Mouse (Mus musculus): ENCODE data around the gene H2-Oa. TPM values are rescaled to one million over a fixed set of nuclear protein-coding genes. Genes with fewer than 3 reads are reported as not detected.

Gene H2-Oa
- polyA plus RNA-seq (2016; fragmentation: Nextera tagmentation; extraction: Ambion mirVana), result 0.80 and 0.82 TPM in 2 replicates

DNA sequence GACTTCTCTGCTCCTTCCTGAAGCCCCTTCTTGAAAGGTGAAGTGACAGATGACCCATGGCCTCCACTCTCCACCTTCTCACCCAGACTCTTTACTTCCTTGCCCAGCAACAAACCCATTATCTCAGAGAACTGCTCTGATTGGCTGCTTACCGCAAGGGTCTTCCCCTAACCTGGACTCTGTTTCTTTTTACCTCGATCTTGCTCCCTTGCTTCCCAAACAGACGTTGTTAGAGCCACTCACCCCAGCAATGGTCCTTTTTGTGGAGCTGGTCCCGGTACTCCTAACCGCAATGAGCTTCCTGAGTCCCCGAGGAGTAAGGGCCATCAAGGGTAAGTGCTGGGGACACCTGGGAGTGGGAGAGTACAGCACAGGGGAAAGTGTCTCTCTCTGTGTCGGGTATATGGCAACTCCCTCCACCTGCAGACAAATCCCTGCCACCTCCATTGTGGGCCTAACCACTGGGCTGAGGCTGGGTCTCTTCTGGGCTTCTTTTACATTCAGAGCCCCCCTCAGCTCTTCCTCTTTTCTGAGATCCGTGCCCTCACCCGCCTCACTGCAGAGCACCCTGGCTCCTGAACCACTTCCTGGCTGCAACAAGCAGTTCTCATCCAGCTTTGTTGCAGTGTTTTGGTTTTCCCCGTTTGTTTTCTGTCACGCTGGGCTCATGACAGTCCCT lies at the start of gene H2-Oa:
Gene H2-Oa, plus strand, starts transcription at position 144 of the 679 bp plus-strand sequence.
- Histone ChIP-seq H3K9me3 (no peaks in the 10 kb centered on the region), H3K36me3 (no peaks in the 10 kb centered on the region), H3K4me3 (no peak within 1 kb of the TSS), H3K27ac (peak within 1 kb of the TSS; percentile 59), H3K4me1 (replicated peaks) (peaks cover 22% of the 10 kb centered on the region), H3K27me3 (ENCODE audit: insufficient read depth, poor library complexity, severe bottlenecking) (0 out of 2 replicates have a peak, but pooled peaks cover 2% of the 10 kb centered on the region)
- WGBS, result 40% methylated on average over 11 of the region's 11 CpGs
- no peak for DNase-seq (ENCODE audit: low spot score)

DNA sequence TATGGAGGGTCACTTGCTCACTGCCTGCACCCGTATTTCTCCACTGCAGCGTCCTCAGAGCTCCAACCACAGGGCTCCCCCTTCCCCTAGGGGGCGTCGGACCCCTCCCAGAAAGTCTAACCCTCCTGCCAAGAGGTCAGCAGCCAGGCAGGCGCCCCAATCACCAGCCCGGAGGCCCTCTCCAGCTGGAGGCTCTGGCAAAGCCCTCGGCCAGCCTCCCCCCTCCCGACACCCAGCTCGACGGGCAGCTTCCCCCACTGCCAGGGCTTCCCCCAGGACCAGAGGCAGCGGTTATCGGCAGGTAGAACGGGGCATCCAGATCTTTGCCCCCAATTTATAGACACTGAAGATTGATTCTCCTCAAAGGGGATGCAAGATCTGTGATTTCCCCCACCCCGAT lies 46.2 kb upstream of the H2-Oa start:
- DNase-seq (ENCODE audit: low spot score), result no peak
- 79% methylated on average over 14 of the region's 14 CpGs for WGBS
- no peak overlapping the region for H3K4me3 ChIP-seq

DNA sequence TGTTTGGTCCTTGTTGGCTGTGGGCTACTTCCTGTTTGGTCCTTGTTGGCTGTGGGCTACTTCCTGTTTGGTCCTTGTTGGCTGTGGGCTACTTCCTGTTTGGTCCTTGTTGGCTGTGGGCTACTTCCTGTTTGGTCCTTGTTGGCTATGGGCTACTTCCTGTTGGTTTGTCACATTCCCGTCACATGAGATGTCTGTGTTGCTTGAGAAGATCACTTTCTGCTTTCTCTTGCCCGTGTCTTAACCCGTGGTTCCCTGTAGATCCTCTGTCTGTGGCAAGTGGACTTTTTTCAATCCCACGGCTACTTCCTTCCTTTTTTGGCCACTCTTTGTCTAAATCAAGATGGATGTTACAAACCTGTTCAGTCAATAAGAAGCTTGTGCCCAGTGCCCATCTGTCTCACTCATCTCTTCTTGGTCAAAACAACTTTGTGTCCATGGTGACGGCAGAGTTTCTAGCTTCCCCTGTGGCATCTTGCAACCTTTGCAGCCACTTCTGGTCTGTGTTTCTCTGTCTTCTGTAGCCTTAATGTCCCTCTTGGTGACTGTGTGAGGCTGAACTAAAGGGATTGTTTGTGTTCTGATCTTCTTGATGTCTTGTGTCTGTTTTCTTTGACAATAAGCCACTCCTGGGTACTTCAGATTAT lies 44.6 kb upstream of the H2-Oa start:
- WGBS, result 94% methylated on average over 5 of the region's 5 CpGs
- no peak overlapping the region for H3K4me3 ChIP-seq
- DNase-seq (ENCODE audit: low spot score), result no peak

More for the DNA sequence above, 46.2 kb upstream of the H2-Oa start:
- Histone ChIP-seq H3K4me1 (replicated peaks) (peaks cover 16% of the 10 kb centered on the region), H3K36me3 (peaks cover 12% of the 10 kb centered on the region), H3K27me3 (ENCODE audit: insufficient read depth, poor library complexity, severe bottlenecking) (peaks cover 6% of the 10 kb centered on the region), H3K9me3 (peaks cover 10% of the 10 kb centered on the region), H3K27ac (no peak overlapping the region)

DNA sequence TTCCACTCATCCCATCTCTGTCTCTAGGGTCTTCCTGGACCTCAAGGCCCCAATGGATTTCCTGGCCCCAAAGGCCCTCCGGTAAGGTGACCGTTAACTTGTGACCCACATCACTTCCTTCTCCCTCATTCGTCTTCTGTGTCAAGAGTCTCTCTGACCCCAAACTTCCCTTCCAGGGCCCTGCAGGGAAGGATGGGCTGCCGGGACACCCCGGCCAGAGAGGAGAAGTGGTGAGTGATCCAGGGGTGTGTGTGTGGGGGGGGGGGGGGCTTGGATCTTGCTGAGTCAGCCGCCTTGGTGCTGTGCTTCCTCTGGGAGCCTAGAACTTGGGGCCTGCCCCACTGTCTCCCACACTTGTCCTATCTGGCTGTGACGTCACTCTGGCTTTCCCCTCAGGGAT lies 34.9 kb upstream of the H2-Oa start:
- Histone ChIP-seq H3K27ac (no peak overlapping the region), H3K27me3 (ENCODE audit: insufficient read depth, poor library complexity, severe bottlenecking) (no peaks in the 10 kb centered on the region), H3K9me3 (no peaks in the 10 kb centered on the region), H3K36me3 (peaks cover 14% of the 10 kb centered on the region; the same call in 1 of the 2 replicates), H3K4me3 (no peak overlapping the region), H3K4me1 (replicated peaks) (peaks cover 36% of the 10 kb centered on the region)
- DNase-seq (ENCODE audit: low spot score), result no peak
- 80% methylated on average over 7 of the region's 7 CpGs for WGBS

More for the DNA sequence above, 44.6 kb upstream of the H2-Oa start:
- no peaks in the 10 kb centered on the region for H3K27me3 ChIP-seq (ENCODE audit: insufficient read depth, poor library complexity, severe bottlenecking)
- peaks cover 15% of the 10 kb centered on the region for H3K36me3 ChIP-seq
- peaks cover 10% of the 10 kb centered on the region for H3K9me3 ChIP-seq
- H3K4me1 ChIP-seq (replicated peaks), result no peaks in the 10 kb centered on the region
- no peak overlapping the region for H3K27ac ChIP-seq

DNA sequence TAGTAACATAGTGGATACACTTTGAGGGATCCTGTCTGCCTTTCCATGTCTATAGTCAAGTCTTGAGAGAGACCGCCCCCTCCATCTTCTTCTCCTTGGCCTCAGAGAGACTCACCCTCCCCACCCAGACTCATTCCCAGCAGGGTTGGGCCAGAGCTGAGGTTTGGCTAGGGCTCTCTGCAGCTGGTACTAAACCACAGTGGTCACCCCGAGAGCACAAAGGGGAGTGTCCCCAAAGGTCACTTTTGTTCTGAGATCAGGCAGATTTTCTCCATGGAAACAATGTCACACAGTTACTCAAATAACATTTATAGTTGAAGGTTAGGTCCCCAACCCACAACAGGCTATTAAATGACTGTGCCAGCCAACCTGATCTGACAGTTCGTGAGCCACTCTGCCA lies 23.3 kb upstream of the H2-Oa start:
- Histone ChIP-seq H3K9me3 (no peaks in the 10 kb centered on the region), H3K4me3 (no peak overlapping the region), H3K36me3 (peaks cover 8% of the 10 kb centered on the region; the same call in 1 of the 2 replicates), H3K27me3 (ENCODE audit: insufficient read depth, poor library complexity, severe bottlenecking) (no peaks in the 10 kb centered on the region), H3K27ac (no peak overlapping the region), H3K4me1 (replicated peaks) (0 out of 2 replicates have a peak, but pooled peaks cover 6% of the 10 kb centered on the region)
- DNase-seq (ENCODE audit: low spot score), result no peak
- WGBS, result 53% methylated on average over 3 of the region's 3 CpGs

DNA sequence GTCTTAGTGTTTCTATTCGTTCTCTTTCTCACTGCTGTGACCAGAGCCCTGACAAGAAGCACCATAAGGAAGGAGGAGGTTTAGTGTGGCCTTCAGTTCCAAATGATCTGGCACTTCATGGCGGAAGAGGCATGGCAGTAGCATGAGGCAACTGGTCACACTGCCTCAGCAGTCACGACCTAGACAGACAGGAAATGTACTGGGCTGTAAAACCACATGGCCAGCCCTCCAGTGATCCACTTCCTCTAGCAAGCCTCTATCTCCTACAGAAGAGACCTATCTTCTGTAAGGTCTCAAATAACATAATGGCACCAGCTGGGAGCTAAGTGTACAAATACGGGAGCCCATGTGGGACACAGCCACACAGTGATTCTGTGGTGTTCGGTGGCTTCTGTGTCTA lies 20.0 kb upstream of the H2-Oa start:
- H3K4me3 ChIP-seq, result no peak overlapping the region
- H3K27me3 ChIP-seq (ENCODE audit: insufficient read depth, poor library complexity, severe bottlenecking), result peaks cover 19% of the 10 kb centered on the region
- 79% methylated on average over 5 of the region's 5 CpGs for WGBS
- DNase-seq (ENCODE audit: low spot score), result no peak
- H3K27ac ChIP-seq, result no peak overlapping the region
- H3K4me1 ChIP-seq (replicated peaks), result 0 out of 2 replicates have a peak, but pooled peaks cover 8% of the 10 kb centered on the region
- no peaks in the 10 kb centered on the region for H3K9me3 ChIP-seq
- no peaks in the 10 kb centered on the region for H3K36me3 ChIP-seq

DNA sequence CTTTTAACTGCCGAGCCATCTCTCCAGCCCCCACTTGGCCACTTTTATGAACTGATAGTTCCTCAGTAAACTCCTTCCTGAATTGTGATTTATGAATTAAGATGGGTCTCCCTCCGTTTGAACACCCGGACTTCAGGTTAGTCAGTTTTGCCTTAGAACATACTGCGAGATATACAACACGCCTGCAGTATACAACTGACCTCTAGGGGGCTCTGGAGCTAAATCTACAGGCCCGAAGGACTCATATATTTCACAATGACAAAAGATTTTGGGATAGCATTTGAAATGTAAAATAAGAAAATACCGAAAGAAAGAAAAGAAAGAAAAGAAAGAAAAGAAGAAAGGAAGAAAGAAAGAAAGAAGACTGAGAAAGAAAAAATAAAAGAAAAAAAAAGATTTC lies 16.9 kb upstream of the H2-Oa start:
- no peaks in the 10 kb centered on the region for H3K9me3 ChIP-seq

DNA sequence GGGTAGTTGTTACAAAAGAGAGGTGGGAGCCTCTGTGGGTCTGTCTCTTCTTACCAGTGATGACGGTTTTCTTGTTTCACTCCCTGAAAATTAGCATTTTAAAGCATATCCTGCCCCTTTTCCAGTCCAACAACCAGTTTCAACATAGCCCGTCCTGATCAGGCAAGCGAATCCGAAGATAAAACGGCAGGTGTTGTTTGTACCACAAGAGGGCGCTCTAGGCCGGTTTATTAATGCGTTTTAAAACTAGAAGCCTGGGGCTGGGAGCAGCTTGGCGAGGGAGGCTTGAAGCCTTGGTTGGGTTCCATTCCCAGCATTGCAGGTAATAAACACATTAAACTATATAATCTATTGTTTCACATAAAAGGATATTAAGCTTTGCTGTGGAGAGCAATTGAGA lies 14.6 kb upstream of the H2-Oa start:
- DNase-seq (ENCODE audit: low spot score), result peak; percentile 83
- Histone ChIP-seq H3K27me3 (ENCODE audit: insufficient read depth, poor library complexity, severe bottlenecking) (peaks cover 23% of the 10 kb centered on the region), H3K4me1 (replicated peaks) (peaks cover 10% of the 10 kb centered on the region; the same call in 1 of the 2 replicates), H3K4me3 (no peak overlapping the region), H3K9me3 (no peaks in the 10 kb centered on the region), H3K27ac (no peak overlapping the region), H3K36me3 (no peaks in the 10 kb centered on the region)
- 2% methylated on average over 9 of the region's 9 CpGs for WGBS

More for the DNA sequence above, 16.9 kb upstream of the H2-Oa start:
- peak; percentile 56 for DNase-seq (ENCODE audit: low spot score)
- no peaks in the 10 kb centered on the region for H3K36me3 ChIP-seq
- WGBS, result 41% methylated on average over 7 of the region's 7 CpGs
- peaks cover 23% of the 10 kb centered on the region for H3K27me3 ChIP-seq (ENCODE audit: insufficient read depth, poor library complexity, severe bottlenecking)
- peaks cover 10% of the 10 kb centered on the region; the same call in 1 of the 2 replicates for H3K4me1 ChIP-seq (replicated peaks)
- H3K4me3 ChIP-seq, result no peak overlapping the region
- H3K27ac ChIP-seq, result no peak overlapping the region

DNA sequence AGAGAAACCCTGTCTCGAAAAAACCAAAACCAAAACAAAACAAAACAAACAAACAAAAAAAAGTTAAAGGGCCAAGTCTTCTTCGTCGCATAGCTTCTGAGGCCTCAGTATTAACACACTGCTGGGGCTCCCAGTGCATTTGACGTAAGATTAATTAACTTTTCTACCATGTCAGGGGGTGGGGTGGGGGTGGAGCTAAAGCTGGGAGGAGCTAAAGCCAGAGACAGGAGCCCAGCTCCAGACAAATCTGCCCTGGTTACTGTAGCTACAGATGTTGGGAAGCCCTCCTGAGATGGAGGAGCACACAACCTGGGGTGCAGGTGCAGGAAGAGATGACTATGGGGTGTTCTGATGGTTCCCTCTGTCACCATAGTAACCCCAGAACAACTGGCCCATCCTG lies 14.0 kb upstream of the H2-Oa start:
- Histone ChIP-seq H3K27ac (no peak overlapping the region), H3K4me1 (replicated peaks) (peaks cover 14% of the 10 kb centered on the region), H3K9me3 (no peaks in the 10 kb centered on the region), H3K36me3 (no peaks in the 10 kb centered on the region), H3K27me3 (ENCODE audit: insufficient read depth, poor library complexity, severe bottlenecking) (peaks cover 23% of the 10 kb centered on the region), H3K4me3 (no peak overlapping the region)
- WGBS, result 67% methylated on average over 4 of the region's 4 CpGs
- no peak for DNase-seq (ENCODE audit: low spot score)

DNA sequence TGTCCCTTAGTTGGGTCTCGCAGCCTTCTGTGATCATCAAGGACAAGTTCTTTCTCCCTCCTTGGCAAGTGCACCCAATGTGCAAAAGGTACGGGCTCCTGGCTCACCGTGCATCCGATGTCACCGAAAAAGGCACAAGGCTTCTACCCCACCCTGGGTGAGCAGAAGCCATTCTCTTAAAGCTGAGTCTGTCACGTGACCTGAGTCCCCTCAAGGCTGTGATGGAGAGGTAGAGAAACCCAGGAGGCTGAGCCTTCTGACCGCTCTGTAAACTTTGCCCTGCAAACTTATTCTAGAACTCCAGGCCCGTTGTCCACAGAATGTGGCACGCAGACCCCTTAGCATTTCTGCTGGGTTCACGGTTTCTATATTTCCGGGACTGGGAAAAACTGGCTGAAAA lies 13.1 kb upstream of the H2-Oa start:
- 92% methylated on average over 11 of the region's 11 CpGs for WGBS
- Histone ChIP-seq H3K9me3 (no peaks in the 10 kb centered on the region), H3K4me3 (no peak overlapping the region), H3K27ac (no peak overlapping the region), H3K27me3 (ENCODE audit: insufficient read depth, poor library complexity, severe bottlenecking) (peaks cover 23% of the 10 kb centered on the region), H3K4me1 (replicated peaks) (peaks cover 18% of the 10 kb centered on the region), H3K36me3 (no peaks in the 10 kb centered on the region)
- DNase-seq (ENCODE audit: low spot score), result no peak

DNA sequence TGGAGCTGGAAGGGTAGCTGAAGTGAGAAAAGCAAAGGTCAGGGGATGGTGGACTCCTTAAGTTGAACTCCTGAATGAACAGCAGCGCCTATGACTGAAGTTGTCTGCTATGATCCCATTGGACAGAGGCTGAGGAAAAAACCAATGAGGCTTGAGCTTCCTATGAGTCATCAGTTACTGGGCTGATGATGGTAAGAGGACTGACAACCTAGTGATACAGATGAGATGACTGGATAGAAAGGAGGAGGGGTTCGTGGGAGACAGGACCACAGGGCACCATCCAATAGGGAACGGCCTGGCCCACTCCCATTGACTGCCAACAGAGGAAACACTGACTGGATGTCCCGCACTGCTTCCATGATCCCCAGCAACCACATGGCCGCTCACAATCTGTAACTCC lies 12.5 kb upstream of the H2-Oa start:
- Histone ChIP-seq H3K27me3 (ENCODE audit: insufficient read depth, poor library complexity, severe bottlenecking) (peaks cover 23% of the 10 kb centered on the region), H3K9me3 (no peaks in the 10 kb centered on the region), H3K27ac (no peak overlapping the region), H3K4me3 (no peak overlapping the region), H3K4me1 (replicated peaks) (peaks cover 18% of the 10 kb centered on the region), H3K36me3 (no peaks in the 10 kb centered on the region)
- 17% methylated on average over 5 of the region's 5 CpGs for WGBS
- DNase-seq (ENCODE audit: low spot score), result peak; percentile 38

DNA sequence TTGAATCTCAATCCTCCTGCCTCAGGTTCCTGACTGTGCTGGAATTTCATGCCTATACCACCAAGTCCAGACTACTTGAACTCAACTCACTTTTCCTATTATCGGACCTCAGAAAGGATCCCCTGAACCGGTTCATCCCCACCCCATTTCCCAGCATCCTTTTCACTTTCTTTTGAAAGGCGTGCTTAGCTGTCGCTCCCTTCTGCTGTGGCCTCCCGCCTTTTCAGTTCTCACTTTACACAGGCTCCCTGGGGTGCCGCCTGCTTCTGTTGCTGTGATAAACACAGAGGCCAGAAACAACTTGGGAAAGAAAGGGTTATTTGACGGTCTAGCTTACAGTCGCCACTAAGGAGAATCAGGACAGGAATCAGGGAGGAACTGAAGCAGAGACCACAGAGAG lies 9.0 kb upstream of the H2-Oa start:
- no peaks in the 10 kb centered on the region for H3K9me3 ChIP-seq
- DNase-seq (ENCODE audit: low spot score), result peak; percentile 15
- no peaks in the 10 kb centered on the region for H3K36me3 ChIP-seq
- 4% methylated on average over 8 of the region's 8 CpGs for WGBS
- peaks cover 12% of the 10 kb centered on the region for H3K4me1 ChIP-seq (replicated peaks)
- peak overlapping the region; percentile 16; the same call in 1 of the 2 replicates for H3K4me3 ChIP-seq
- H3K27ac ChIP-seq, result peak overlapping the region; percentile 6; the same call in 1 of the 2 replicates
- no peaks in the 10 kb centered on the region; the same call in 1 of the 2 replicates for H3K27me3 ChIP-seq (ENCODE audit: insufficient read depth, poor library complexity, severe bottlenecking)

DNA sequence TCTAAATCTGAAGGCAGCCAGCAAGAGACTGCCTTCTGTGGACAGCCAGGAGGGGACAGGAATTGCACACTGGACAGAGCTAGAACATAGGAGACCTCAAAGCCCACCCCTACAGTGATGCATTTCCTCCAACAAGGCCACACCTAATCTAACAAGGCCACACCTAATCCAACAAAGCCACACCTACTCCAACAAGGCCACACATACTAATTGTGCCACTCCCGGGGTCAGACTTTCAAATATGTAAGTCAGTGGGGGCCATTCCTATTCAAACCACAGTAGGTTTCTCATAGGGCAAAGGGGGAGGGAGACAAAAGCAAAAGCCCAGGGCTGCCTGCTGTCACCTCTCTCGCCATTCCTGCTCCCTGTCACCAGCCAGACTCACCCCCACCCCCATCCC lies 4.8 kb upstream of the H2-Oa start:
- no peak overlapping the region for H3K4me3 ChIP-seq
- H3K27ac ChIP-seq, result no peak overlapping the region
- WGBS, result 39% methylated on average over 2 of the region's 2 CpGs
- no peaks in the 10 kb centered on the region; the same call in 1 of the 2 replicates for H3K27me3 ChIP-seq (ENCODE audit: insufficient read depth, poor library complexity, severe bottlenecking)
- no peaks in the 10 kb centered on the region for H3K9me3 ChIP-seq
- peaks cover 13% of the 10 kb centered on the region for H3K4me1 ChIP-seq (replicated peaks)
- H3K36me3 ChIP-seq, result no peaks in the 10 kb centered on the region
- DNase-seq (ENCODE audit: low spot score), result no peak
